Mouse (Mus musculus) left cerebral cortex, postnatal 4 days (tissue): ENCODE data around the gene Slc29a2. TPM values are rescaled to one million over a fixed set of nuclear protein-coding genes. Genes with fewer than 3 reads are reported as not detected.

Experiments used
- DNase-seq: peaks from one replicate; pipeline ENCODE4 v3.0.0-alpha.2; 2022
- intact Hi-C: fragments of 180-260 bp; cut with DNase I; formaldehyde crosslinking; loops from one replicate; pipeline ENCODE4 v1.15.1; 2025
- total RNA-seq, 2 experiments: library from RNA; stranded (reverse); gene quantifications; 2 replicates each; pipeline ENCODE4 v1.2.3; 2021

The Slc29a2 gene
- total RNA-seq, 2 experiments from 2014 or later, result 29.5 to 32.1 TPM

- DNase-seq, result peak; percentile 47
- intact Hi-C loops, result no loop called here
Measured at GRCm38 (mm10) chr19:5026111-5026510, 2.5 kb downstream of the Slc29a2 start.

- DNase-seq, result no peak
- intact Hi-C loops, result no loop called here
Measured at GRCm38 (mm10) chr19:5032686-5033085, 9.0 kb downstream of the Slc29a2 start.

- intact Hi-C loops, result no loop called here
Measured at GRCm38 (mm10) chr19:5036577-5036976, 12.9 kb downstream of the Slc29a2 start.

GRCm38 (mm10) chr19:5037678-5038571 lies 14.3 kb downstream of the Slc29a2 start:
- intact Hi-C loops, result no loop called here
- peak; percentile 86 for DNase-seq

More at GRCm38 (mm10) chr19:5036577-5036976, 12.9 kb downstream of the Slc29a2 start:
- DNase-seq, result no peak

- peak; percentile 95 for DNase-seq
- intact Hi-C loops, result no loop called here
Measured at GRCm38 (mm10) chr19:5038709-5039156, 15.1 kb downstream of the Slc29a2 start, which contains the start of the genes B4gat1 and AC124502.3. Gene B4gat1, plus strand, starts transcription at chr19:5038826. Gene AC124502.3, plus strand, starts transcription at chr19:5038891.

- peak; percentile 20 for DNase-seq
Measured at GRCm38 (mm10) chr19:5039301-5040114, 15.8 kb downstream of the Slc29a2 start.

GRCm38 (mm10) chr19:5040862-5041523 lies 17.3 kb downstream of the Slc29a2 start, which contains the start of gene Brms1:
Gene Brms1, plus strand, starts transcription at chr19:5041354.
- DNase-seq, result peak; percentile 94
- intact Hi-C loops, result no loop called here

More at GRCm38 (mm10) chr19:5039301-5040114, 15.8 kb downstream of the Slc29a2 start:
- intact Hi-C loops, result no loop called here

GRCm38 (mm10) chr19:5041588-5041987 lies 17.9 kb downstream of the Slc29a2 start:
- DNase-seq, result no peak
- intact Hi-C loops, result no loop called here

GRCm38 (mm10) chr19:5045531-5045930 lies 21.9 kb downstream of the Slc29a2 start:
- DNase-seq, result no peak
- intact Hi-C loops, result no loop called here

- intact Hi-C loops, result no loop called here
- DNase-seq, result no peak
Measured at GRCm38 (mm10) chr19:5048138-5049056, 24.7 kb downstream of the Slc29a2 start.

GRCm38 (mm10) chr19:5049325-5049724 lies 25.7 kb downstream of the Slc29a2 start:
- intact Hi-C loops, result no loop called here
- no peak for DNase-seq

GRCm38 (mm10) chr19:5050047-5050905 lies 26.6 kb downstream of the Slc29a2 start, which contains the start of gene Rin1:
Gene Rin1, plus strand, starts transcription at chr19:5050481.
- no peak for DNase-seq
- intact Hi-C loops, result no loop called here

GRCm38 (mm10) chr19:5051031-5051430 lies 27.4 kb downstream of the Slc29a2 start:
- DNase-seq, result no peak
- intact Hi-C loops, result no loop called here

- intact Hi-C loops, result no loop called here
- no peak for DNase-seq
Measured at GRCm38 (mm10) chr19:5051515-5051914, 27.9 kb downstream of the Slc29a2 start.

GRCm38 (mm10) chr19:5052166-5052822 lies 28.6 kb downstream of the Slc29a2 start:
- intact Hi-C loops, result no loop called here

GRCm38 (mm10) chr19:5052853-5053252 lies 29.2 kb downstream of the Slc29a2 start:
- DNase-seq, result peak; percentile 55
- intact Hi-C loops, result no loop called here

More at GRCm38 (mm10) chr19:5052166-5052822, 28.6 kb downstream of the Slc29a2 start:
- DNase-seq, result peak; percentile 67

GRCm38 (mm10) chr19:5053909-5054308 lies 30.2 kb downstream of the Slc29a2 start:
- intact Hi-C loops, result no loop called here
- DNase-seq, result peak; percentile 70

- peak; percentile 56 for DNase-seq
- intact Hi-C loops, result no loop called here
Measured at GRCm38 (mm10) chr19:5056251-5056650, 32.6 kb downstream of the Slc29a2 start.
